Mouse (Mus musculus) kidney, embryonic 15.5 days (tissue): Measurements from ENCODE around the gene Sergef. TPM values are rescaled to one million over a fixed set of nuclear protein-coding genes. Genes with fewer than 3 reads are reported as not detected.

Experiments
- ATAC-seq: fragments of 200-750 bp; cut with Nextera tagmentation; replicated peaks from 2 replicates; pipeline ENCODE4 v1.8.0; 2017; ENCODE audit warnings: moderate TSS enrichment; ENCODE audit not compliant: low FRiP score
- H3K27ac ChIP-seq: fragments of 300-500 bp; sonication (generic); 2 replicates; pipeline ENCODE4 v1.5.1; 2015; ENCODE audit warnings: mild to moderate bottlenecking, inconsistent platforms
- H3K27me3 ChIP-seq: fragments of 300-500 bp; sonication (generic); 2 replicates; pipeline ENCODE4 v1.6.1; 2015; ENCODE audit warnings: inconsistent platforms
- H3K36me3 ChIP-seq: fragments of 300-500 bp; sonication (generic); 2 replicates; pipeline ENCODE4 v1.6.1; 2015; ENCODE audit warnings: inconsistent platforms
- H3K4me1 ChIP-seq: fragments of 300-500 bp; sonication (generic); 2 replicates; pipeline ENCODE4 v1.6.1; 2015; ENCODE audit warnings: inconsistent platforms
- H3K4me2 ChIP-seq: fragments of 300-500 bp; sonication (generic); 2 replicates; pipeline ENCODE4 v1.6.1; 2015; ENCODE audit warnings: moderate library complexity, mild to moderate bottlenecking, inconsistent platforms
- H3K4me3 ChIP-seq: fragments of 300-500 bp; sonication (generic); replicated peaks from 2 replicates; pipeline ENCODE4 v1.5.1; 2015; ENCODE audit warnings: mild to moderate bottlenecking, inconsistent platforms
- H3K9ac ChIP-seq: fragments of 300-500 bp; sonication (generic); 2 replicates; pipeline ENCODE4 v1.6.1; 2015; ENCODE audit warnings: mild to moderate bottlenecking, inconsistent platforms
- H3K9me3 ChIP-seq: fragments of 300-500 bp; sonication (generic); replicated peaks from 2 replicates; pipeline ENCODE4 v1.6.1; 2016; ENCODE audit warnings: inconsistent platforms
- WGBS: fragments of 180-500 bp; shearing (Covaris S2); methylation state at CpG from one replicate; pipeline ENCODE4 v1.1.7; 2015; ENCODE audit warnings: mixed read lengths; 5-methylcytosine and 5-hydroxymethylcytosine counted together
- polyA plus RNA-seq: library from polyadenylated mRNA; unstranded; fragments of >200 nt; fragmentation: Nextera tagmentation; extraction: Ambion mirVana; gene quantifications from 2 replicates; pipeline ENCODE4 v1.2.1, GENCODE M21; 2015

Sergef gene
- polyA plus RNA-seq, 1 experiment from 2014 or later = 13.9 TPM

- Histone ChIP-seq H3K4me1 (peaks cover 7% of the 10 kb centered on the region), H3K9me3 (no peaks in the 10 kb centered on the region), H3K27me3 (peaks cover 21% of the 10 kb centered on the region), H3K36me3 (no peaks in the 10 kb centered on the region), H3K9ac (no peak overlapping the region), H3K4me3 (no peak overlapping the region), H3K4me2 (no peak overlapping the region), H3K27ac (no peak overlapping the region)
- ATAC-seq = no peak
- 83% methylated on average over 7 of the region's 7 CpGs for WGBS
Measured at GRCm38 (mm10) chr7:46404756-46405155, 234.9 kb downstream of the Sergef start.

- Histone ChIP-seq H3K4me2 (no peak overlapping the region), H3K36me3 (no peaks in the 10 kb centered on the region), H3K27me3 (peaks cover 30% of the 10 kb centered on the region), H3K4me1 (no peaks in the 10 kb centered on the region), H3K9me3 (no peaks in the 10 kb centered on the region), H3K4me3 (no peak overlapping the region), H3K9ac (no peak overlapping the region), H3K27ac (no peak overlapping the region)
- 67% methylated on average over 15 of the region's 15 CpGs for WGBS
- no peak for ATAC-seq
Measured at GRCm38 (mm10) chr7:46403616-46404485, 235.8 kb downstream of the Sergef start.

- Histone ChIP-seq H3K4me3 (no peak overlapping the region), H3K27me3 (peaks cover 53% of the 10 kb centered on the region), H3K36me3 (no peaks in the 10 kb centered on the region), H3K4me1 (peaks cover 13% of the 10 kb centered on the region), H3K9ac (no peak overlapping the region), H3K27ac (no peak overlapping the region), H3K4me2 (no peak overlapping the region), H3K9me3 (no peaks in the 10 kb centered on the region)
- no peak for ATAC-seq
- 61% methylated on average over 3 of the region's 3 CpGs for WGBS
Measured at GRCm38 (mm10) chr7:46401371-46402180, 238.0 kb downstream of the Sergef start.

- no peak overlapping the region for H3K4me3 ChIP-seq
- H3K9ac ChIP-seq = no peak overlapping the region
- no peaks in the 10 kb centered on the region for H3K36me3 ChIP-seq
- H3K27ac ChIP-seq = no peak overlapping the region
- no peaks in the 10 kb centered on the region for H3K9me3 ChIP-seq
- no peak overlapping the region for H3K4me2 ChIP-seq
- 39% methylated on average over 8 of the region's 8 CpGs for WGBS
- peaks cover 59% of the 10 kb centered on the region for H3K27me3 ChIP-seq
- no peak for ATAC-seq
- H3K4me1 ChIP-seq = peaks cover 25% of the 10 kb centered on the region
Measured at GRCm38 (mm10) chr7:46400346-46400745, 239.3 kb downstream of the Sergef start.

GRCm38 (mm10) chr7:46399676-46400075 lies 239.9 kb downstream of the Sergef start:
- H3K9ac ChIP-seq = no peak overlapping the region
- H3K4me1 ChIP-seq = peaks cover 28% of the 10 kb centered on the region
- H3K27me3 ChIP-seq = peaks cover 61% of the 10 kb centered on the region
- ATAC-seq = no peak
- H3K9me3 ChIP-seq = no peaks in the 10 kb centered on the region
- H3K36me3 ChIP-seq = no peaks in the 10 kb centered on the region
- H3K27ac ChIP-seq = no peak overlapping the region
- no peak overlapping the region for H3K4me3 ChIP-seq
- WGBS = 93% methylated on average over 1 of the region's 1 CpGs
- H3K4me2 ChIP-seq = no peak overlapping the region

GRCm38 (mm10) chr7:46398612-46399011 lies 241.0 kb downstream of the Sergef start:
- peaks cover 71% of the 10 kb centered on the region for H3K27me3 ChIP-seq
- H3K27ac ChIP-seq = no peak overlapping the region
- H3K4me2 ChIP-seq = no peak overlapping the region
- H3K9ac ChIP-seq = no peak overlapping the region
- H3K4me1 ChIP-seq = peaks cover 28% of the 10 kb centered on the region
- no peak for ATAC-seq
- no peaks in the 10 kb centered on the region for H3K9me3 ChIP-seq
- H3K36me3 ChIP-seq = no peaks in the 10 kb centered on the region
- H3K4me3 ChIP-seq = no peak overlapping the region
- WGBS = 59% methylated on average over 4 of the region's 4 CpGs

- H3K27ac ChIP-seq = no peak overlapping the region
- H3K4me2 ChIP-seq = peak overlapping the region; percentile 97; the same call in 1 of the 2 replicates
- no peaks in the 10 kb centered on the region for H3K36me3 ChIP-seq
- H3K9ac ChIP-seq = no peak overlapping the region
- peaks cover 28% of the 10 kb centered on the region for H3K4me1 ChIP-seq
- H3K4me3 ChIP-seq = peak overlapping the region; percentile 50; the same call in 1 of the 2 replicates
- H3K27me3 ChIP-seq = peaks cover 78% of the 10 kb centered on the region
- WGBS = 13% methylated on average over 70 of the region's 70 CpGs
- ATAC-seq = no peak
- no peaks in the 10 kb centered on the region for H3K9me3 ChIP-seq
Measured at GRCm38 (mm10) chr7:46397732-46398333, 241.8 kb downstream of the Sergef start.

- peaks cover 28% of the 10 kb centered on the region for H3K4me1 ChIP-seq
- H3K4me2 ChIP-seq = peak overlapping the region; percentile 97
- 2% methylated on average over 63 of the region's 64 CpGs for WGBS
- no peaks in the 10 kb centered on the region for H3K36me3 ChIP-seq
- H3K9me3 ChIP-seq = no peaks in the 10 kb centered on the region
- no peak overlapping the region for H3K27ac ChIP-seq
- ATAC-seq = no peak; the same call in 1 of the 2 replicates
- no peak overlapping the region for H3K9ac ChIP-seq
- H3K4me3 ChIP-seq = peak overlapping the region; percentile 50
- H3K27me3 ChIP-seq = peaks cover 81% of the 10 kb centered on the region
Measured at GRCm38 (mm10) chr7:46396928-46397731, 242.5 kb downstream of the Sergef start.

GRCm38 (mm10) chr7:46396231-46396927 lies 243.2 kb downstream of the Sergef start, which contains the start of gene Kcnc1:
TSS of gene Kcnc1 (plus strand) at chr7:46396497.
- Histone ChIP-seq H3K27ac (no peak within 1 kb of the TSS), H3K4me2 (peak within 1 kb of the TSS; percentile 97), H3K4me3 (peak within 1 kb of the TSS; percentile 50), H3K4me1 (peaks cover 28% of the 10 kb centered on the region), H3K27me3 (peaks cover 87% of the 10 kb centered on the region), H3K9ac (no peak within 1 kb of the TSS), H3K9me3 (no peaks in the 10 kb centered on the region), H3K36me3 (no peaks in the 10 kb centered on the region)
- peak; percentile 84 for ATAC-seq
- WGBS = under 1% methylated on average over 81 of the region's 93 CpGs

- Histone ChIP-seq H3K4me2 (peak overlapping the region; percentile 97), H3K9me3 (no peaks in the 10 kb centered on the region), H3K36me3 (no peaks in the 10 kb centered on the region), H3K27ac (no peak overlapping the region), H3K4me3 (no peak overlapping the region), H3K4me1 (peaks cover 28% of the 10 kb centered on the region), H3K27me3 (peaks cover 85% of the 10 kb centered on the region), H3K9ac (no peak overlapping the region)
- no peak for ATAC-seq
- WGBS = 13% methylated on average over 6 of the region's 6 CpGs
Measured at GRCm38 (mm10) chr7:46395571-46395970, 244.0 kb downstream of the Sergef start.

GRCm38 (mm10) chr7:46394933-46395332 lies 244.7 kb downstream of the Sergef start:
- Histone ChIP-seq H3K4me2 (no peak overlapping the region), H3K4me1 (peaks cover 28% of the 10 kb centered on the region), H3K27me3 (peaks cover 80% of the 10 kb centered on the region), H3K9me3 (no peaks in the 10 kb centered on the region), H3K36me3 (no peaks in the 10 kb centered on the region), H3K9ac (no peak overlapping the region), H3K4me3 (no peak overlapping the region), H3K27ac (no peak overlapping the region)
- ATAC-seq = no peak
- WGBS = 52% methylated on average over 4 of the region's 4 CpGs
